Mouse (Mus musculus) CH12.LX (cell line): ENCODE measurements around the gene Arl2bp. TPM values are rescaled to one million over a fixed set of nuclear protein-coding genes. Genes with fewer than 3 reads are reported as not detected.

Source experiments
- DNase-seq: peaks from one replicate; pipeline ENCODE4 v3.0.0-alpha.2; 2013; ENCODE audit errors: extremely low read depth
- H3K27ac ChIP-seq: 2 replicates; pipeline ENCODE4 v1.5.1; 2012; ENCODE audit warnings: low read depth, mild to moderate bottlenecking, control low read depth, moderate library complexity; ENCODE audit not compliant: insufficient read depth
- H3K27me3 ChIP-seq: replicated peaks from 2 replicates; pipeline ENCODE3; 2012; ENCODE audit warnings: inconsistent platforms
- H3K36me3 ChIP-seq, 2 experiments: replicated peaks in 1 of 2; 2 replicates each; pipeline versions ENCODE3 to v1.6.1; 2012; ENCODE audit warnings: inconsistent platforms in 1 of 2, low read length in 1 of 2, mild to moderate bottlenecking in 1 of 2, mixed read lengths in 1 of 2, moderate library complexity in 1 of 2; ENCODE audit not compliant: control insufficient read depth in 1 of 2, insufficient read depth in 1 of 2
- H3K4me1 ChIP-seq, 2 experiments: 2 replicates each; pipeline ENCODE4 v1.6.1; 2012; ENCODE audit warnings: inconsistent platforms in 1 of 2, moderate library complexity in 1 of 2; ENCODE audit not compliant: insufficient read depth in 2 of 2, control insufficient read depth in 1 of 2
- H3K4me2 ChIP-seq: 2 replicates; pipeline ENCODE4 v1.6.1; 2012; ENCODE audit warnings: low read depth, mild to moderate bottlenecking, control low read depth; ENCODE audit not compliant: poor library complexity, insufficient read depth, severe bottlenecking
- H3K4me3 ChIP-seq, 3 experiments: fragments of 150-350 bp in 1 of 3; sonication (generic) in 1 of 3; replicated peaks in 1 of 3; 2 replicates each; pipeline versions ENCODE3 to v1.5.1; 2011 to 2012; ENCODE audit warnings: low read depth in 2 of 3, low read length in 2 of 3, mild to moderate bottlenecking in 2 of 3, moderate library complexity in 2 of 3, control low read depth in 1 of 3, improper control_type of control experiment in 1 of 3, inconsistent platforms in 1 of 3, mixed read lengths in 1 of 3; ENCODE audit not compliant: poor library complexity in 1 of 3
- H3K79me2 ChIP-seq: replicated peaks from 2 replicates; pipeline ENCODE4 v1.6.1; 2012; ENCODE audit warnings: mild to moderate bottlenecking, moderate library complexity; ENCODE audit not compliant: control insufficient read depth, poor library complexity, insufficient read depth, severe bottlenecking; ENCODE audit errors: extremely low read depth
- H3K9ac ChIP-seq: 2 replicates; pipeline ENCODE4 v1.6.1; 2012; ENCODE audit warnings: low read depth, mild to moderate bottlenecking, control low read depth, moderate library complexity; ENCODE audit not compliant: insufficient read depth
- H3K9me3 ChIP-seq: replicated peaks from 2 replicates; pipeline ENCODE3; 2012; ENCODE audit warnings: low read length, inconsistent platforms, mixed read lengths
- CHD1 ChIP-seq: IDR thresholded peaks from 2 replicates; pipeline ENCODE4 v1.6.1; 2012; ENCODE audit warnings: low read depth, low read length, improper control_type of control experiment, inconsistent platforms
- CHD2 ChIP-seq: IDR thresholded peaks from 2 replicates; pipeline ENCODE4 v1.6.1; 2011; ENCODE audit warnings: low read length, improper control_type of control experiment
- ELF1 ChIP-seq: IDR thresholded peaks from 2 replicates; pipeline ENCODE4 v1.6.1; 2014; ENCODE audit warnings: low read depth, mild to moderate bottlenecking, inconsistent platforms, low read length, improper control_type of control experiment
- ETS1 ChIP-seq: conservative IDR thresholded peaks from 2 replicates; pipeline ENCODE4 v1.6.1; 2012; ENCODE audit warnings: low read depth, mild to moderate bottlenecking, inconsistent platforms, low read length, improper control_type of control experiment, moderate library complexity
- GABPA ChIP-seq: IDR thresholded peaks from 2 replicates; pipeline ENCODE4 v1.6.1; 2012; ENCODE audit warnings: low read depth, low read length, improper control_type of control experiment, inconsistent platforms; ENCODE audit not compliant: insufficient replicate concordance
- HCFC1 ChIP-seq: IDR thresholded peaks from 2 replicates; pipeline ENCODE4 v1.6.1; 2012; ENCODE audit warnings: low read depth, mild to moderate bottlenecking, inconsistent platforms, low read length, improper control_type of control experiment
- JUND ChIP-seq: conservative IDR thresholded peaks from 2 replicates; pipeline ENCODE4 v1.6.1; 2011; ENCODE audit warnings: low read depth, low read length, improper control_type of control experiment
- MAX ChIP-seq: IDR thresholded peaks from 2 replicates; pipeline ENCODE4 v1.6.1; 2011; ENCODE audit warnings: low read length, improper control_type of control experiment
- MEF2A ChIP-seq: IDR thresholded peaks from 2 replicates; pipeline ENCODE4 v1.6.1; 2014; ENCODE audit warnings: low read depth, mild to moderate bottlenecking, inconsistent platforms, low read length, improper control_type of control experiment, borderline replicate concordance
- MYC ChIP-seq: IDR thresholded peaks from 2 replicates; pipeline ENCODE4 v1.6.1; 2011; ENCODE audit warnings: low read depth, mild to moderate bottlenecking, improper control_type of control experiment, low read length
- POLR2AphosphoS2 ChIP-seq: IDR thresholded peaks from 2 replicates; pipeline ENCODE4 v1.6.1; 2011; ENCODE audit warnings: low read depth, low read length, improper control_type of control experiment
- RCOR1 ChIP-seq: conservative IDR thresholded peaks from 2 replicates; pipeline ENCODE4 v1.6.1; 2012; ENCODE audit warnings: low read depth, mild to moderate bottlenecking, inconsistent platforms, low read length, improper control_type of control experiment
- SMC3 ChIP-seq: IDR thresholded peaks from 2 replicates; pipeline ENCODE4 v1.6.1; 2011; ENCODE audit warnings: low read depth, low read length, improper control_type of control experiment
- TCF12 ChIP-seq: IDR thresholded peaks from 2 replicates; pipeline ENCODE4 v1.6.1; 2014; ENCODE audit warnings: low read depth, mild to moderate bottlenecking, inconsistent platforms, low read length, improper control_type of control experiment
- USF1 ChIP-seq: IDR thresholded peaks from 2 replicates; pipeline ENCODE4 v1.6.1; 2014; ENCODE audit warnings: low read depth, mild to moderate bottlenecking, inconsistent platforms, low read length, improper control_type of control experiment
- USF2 ChIP-seq: conservative IDR thresholded peaks from 2 replicates; pipeline ENCODE4 v1.6.1; 2011; ENCODE audit warnings: low read depth, low read length, improper control_type of control experiment
- ZNF384 ChIP-seq: IDR thresholded peaks from 2 replicates; pipeline ENCODE4 v1.6.1; 2012; ENCODE audit warnings: low read depth, low read length, improper control_type of control experiment, inconsistent platforms
- dilution Hi-C: fragments of 300-500 bp; cut with MboI; formaldehyde crosslinking; loops from 2 replicates; pipeline ENCODE4 v1.14.3; 2020; ENCODE audit warnings: low sequenced_read_pairs; ENCODE audit not compliant: extremely low pct_unique_long_range_greater_than_20kb, extremely low pct_ligation_motif_present
- in situ Hi-C: fragments of 300-500 bp; cut with MboI; formaldehyde crosslinking; loops from 3 replicates; pipeline ENCODE4 v1.14.3; 2019; ENCODE audit warnings: low sequenced_read_pairs, low pct_ligation_motif_present, low pct_unique_long_range_greater_than_20kb, mixed read lengths
- polyA plus RNA-seq: library from polyadenylated mRNA; unstranded; fragments of >175 nt; gene quantifications from 2 replicates; pipeline ENCODE4 v1.2.1, GENCODE M21; 2012; ENCODE audit warnings: low read depth; ENCODE audit not compliant: insufficient read length
- total RNA-seq, 2 experiments: library from RNA; depleted of rRNA; stranded (reverse); fragments of 300-350 nt in 1 of 2; fragments of >200 nt in 1 of 2; gene quantifications; 2 replicates each; pipeline ENCODE4 v1.2.3; 2012 to 2014

Arl2bp gene
- total and polyA plus RNA-seq, 3 experiments = 24.8 to 107 (median 85.1) TPM

DNA sequence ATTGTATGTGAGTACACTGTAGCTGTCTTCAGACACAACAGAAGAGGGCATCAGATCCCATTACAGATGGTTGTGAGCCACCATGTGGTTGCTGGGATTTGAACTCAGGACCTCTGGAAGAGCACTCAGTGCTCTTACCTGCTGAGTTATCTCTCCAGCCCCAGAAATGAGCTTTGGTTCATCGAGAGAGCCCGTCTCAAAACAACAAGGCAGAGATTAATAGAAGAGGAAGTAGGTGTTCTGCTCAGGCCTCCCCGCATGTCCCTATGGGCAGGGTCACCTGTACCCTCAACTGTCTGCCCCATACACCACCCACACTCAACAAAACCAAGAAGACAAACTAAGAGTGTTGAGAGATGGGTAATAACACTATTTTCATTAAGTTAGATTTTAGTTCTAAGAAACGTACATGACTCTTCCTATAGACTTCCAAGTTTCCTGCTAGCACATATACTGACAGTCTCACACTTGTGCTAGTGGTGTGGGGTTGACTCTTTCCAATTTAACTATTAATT, 34.1 kb downstream of the Arl2bp start:
- peaks cover 18% of the 10 kb centered on the region for H3K27me3 ChIP-seq
- TF ChIP-seq ETS1 (no peak), HCFC1 (no peak), SMC3 (no peak), RCOR1 (no peak), CHD2 (no peak), TCF12 (no peak), ELF1 (no peak), MYC (no peak), JUND (no peak), ZNF384 (no peak), USF2 (no peak), CHD1 (no peak), USF1 (no peak), MAX (no peak), MEF2A (no peak), POLR2AphosphoS2 (no peak)
- in situ Hi-C loops = loop anchor here (10.0 kb wide), 1 partner anchor 204 kb away; no protein-coding TSS in a partner anchor
- H3K9me3 ChIP-seq = no peaks in the 10 kb centered on the region
- no peaks in the 10 kb centered on the region for H3K79me2 ChIP-seq
- H3K36me3 ChIP-seq = no peaks in the 10 kb centered on the region
- dilution Hi-C loops = no loop called here
- H3K9ac ChIP-seq = no peak overlapping the region
- no peak for DNase-seq
- peaks cover 0 to 10% of the 10 kb centered on the region in 2 experiments; a peak in 2 of 4 replicates for H3K4me1 ChIP-seq
- H3K4me3 ChIP-seq = no peak overlapping the region
- no peak overlapping the region for H3K27ac ChIP-seq
- no peak overlapping the region for H3K4me2 ChIP-seq

GRCm38 (mm10) chr8:94702156-94702555, 35.8 kb downstream of the Arl2bp start:
- H3K4me2 ChIP-seq = peak overlapping the region; percentile 63
- H3K4me3 ChIP-seq = no peak overlapping the region
- H3K9me3 ChIP-seq = no peaks in the 10 kb centered on the region
- peaks cover 6 to 17% of the 10 kb centered on the region in 2 experiments for H3K4me1 ChIP-seq
- H3K79me2 ChIP-seq = no peaks in the 10 kb centered on the region
- H3K27me3 ChIP-seq = peaks cover 6% of the 10 kb centered on the region
- H3K36me3 ChIP-seq = no peaks in the 10 kb centered on the region
- H3K27ac ChIP-seq = no peak overlapping the region
- no peak overlapping the region for H3K9ac ChIP-seq
- TF ChIP-seq ZNF384 = 0 out of 2 replicates have a peak, but pooled peaks have one; percentile 21
- no peak for TF ChIP-seq GABPA
- TF ChIP-seq, all 38 proteins: peak for 1
- in situ Hi-C loops (loop anchor here (10.0 kb wide), 1 partner anchor 203 kb away; no protein-coding TSS in a partner anchor), dilution Hi-C loops (no loop called here)
- DNase-seq = no peak
